Mouse (Mus musculus): ENCODE data around the gene Zp1. TPM values are rescaled to one million over a fixed set of nuclear protein-coding genes. Genes with fewer than 3 reads are reported as not detected.

Zp1 gene
- total and polyA plus RNA-seq, 3 experiments = 0.26 TPM; not detected in 2

DNA sequence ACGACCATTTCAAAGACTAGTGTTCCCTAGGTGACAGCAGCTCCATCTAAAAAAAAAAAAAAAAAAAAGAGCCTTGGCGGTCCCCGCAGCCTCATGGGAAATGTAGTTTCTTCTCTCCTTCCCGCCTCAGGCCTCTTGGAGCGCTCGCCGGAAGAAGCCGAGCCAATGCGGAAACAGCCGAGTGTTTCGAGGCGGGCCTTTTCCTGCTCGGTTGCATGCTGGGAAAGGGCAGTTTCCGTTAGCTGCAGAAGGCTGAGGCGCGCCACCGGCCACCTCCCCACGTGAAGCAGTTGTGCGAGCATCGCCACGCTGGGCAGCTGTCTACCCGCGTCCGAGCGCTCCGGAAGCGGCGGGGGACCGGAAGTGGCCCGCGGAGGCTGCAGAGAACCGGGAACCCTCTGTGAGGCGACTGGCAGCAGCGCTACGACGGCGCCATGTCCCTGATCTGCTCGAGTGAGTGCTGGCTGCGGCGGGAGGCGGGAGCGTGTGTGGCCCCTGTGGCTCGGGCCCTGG, 25.4 kb downstream of the Zp1 start, which contains the start of gene Prpf19 (continued):
- TF ChIP-seq NRF1 (IDR thresholded peaks at IDR 0.05; ENCODE audit: low read depth, low read length) (0 out of 2 replicates have a peak, but pooled peaks have one; percentile 26), ELF1 (IDR thresholded peaks at IDR 0.05; ENCODE audit: low read depth, low read length) (peak; percentile 99), ZMIZ1 (IDR thresholded peaks at IDR 0.05; ENCODE audit: low read depth, low read length) (peak; percentile 83), POLR2AphosphoS2 (IDR thresholded peaks at IDR 0.05; ENCODE audit: low read depth, low read length) (peak; percentile 87; the same call in 1 of the 2 replicates)

DNA sequence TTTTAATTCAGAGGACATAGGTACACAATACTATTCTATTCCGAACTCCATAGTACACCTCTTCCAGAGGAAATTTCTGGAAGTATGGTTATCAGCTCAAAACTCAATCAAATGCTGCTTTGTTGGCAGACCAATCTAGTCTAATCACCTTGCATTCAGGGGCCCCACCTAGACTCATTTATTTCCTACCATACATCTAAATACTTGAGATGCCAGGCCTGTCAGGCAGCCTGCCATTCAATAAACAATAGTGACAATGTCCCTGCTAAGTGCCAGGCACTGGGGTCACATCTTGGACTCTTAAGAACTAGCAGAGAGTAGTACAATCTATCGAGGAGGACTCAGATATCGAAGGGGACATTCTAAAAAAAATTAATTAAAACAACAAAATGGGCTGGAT, 28.2 kb downstream of the Zp1 start:
- dilution Hi-C loops (cut with MboI; ENCODE audit: extremely low pct_ligation_motif_present, extremely low pct_unique_long_range_greater_than_20kb, low sequenced_read_pairs) = no loop called here
- H3K4me2 ChIP-seq (ENCODE audit: insufficient read depth, low read depth, poor library complexity, severe bottlenecking) = no peak overlapping the region
- in situ Hi-C loops (cut with MboI; ENCODE audit: low pct_ligation_motif_present, low pct_unique_long_range_greater_than_20kb, low sequenced_read_pairs) = no loop called here
- no peak overlapping the region for H3K9ac ChIP-seq (ENCODE audit: insufficient read depth, low read depth)
- no peak overlapping the region for H3K27ac ChIP-seq (ENCODE audit: insufficient read depth, low read depth)
- peaks cover 20% of the 10 kb centered on the region for H3K79me2 ChIP-seq (replicated peaks; ENCODE audit: control insufficient read depth, extremely low read depth, insufficient read depth, poor library complexity, severe bottlenecking)
- DNase-seq (ENCODE audit: extremely low read depth) = no peak
- TF ChIP-seq MYC (IDR thresholded peaks at IDR 0.05; ENCODE audit: low read depth, low read length) (no peak), MEF2A (IDR thresholded peaks at IDR 0.05; ENCODE audit: borderline replicate concordance, low read depth, low read length) (no peak), UBTF (IDR thresholded peaks at IDR 0.05; ENCODE audit: low read depth, low read length) (no peak), KAT2A (IDR thresholded peaks at IDR 0.05; ENCODE audit: insufficient replicate concordance, low read length) (no peak), E2F4 (IDR thresholded peaks at IDR 0.05; ENCODE audit: insufficient replicate concordance, low read depth, low read length) (no peak), MXI1 (IDR thresholded peaks at IDR 0.05; ENCODE audit: low read depth, low read length) (no peak), RAD21 (IDR thresholded peaks at IDR 0.05; ENCODE audit: low read depth, low read length) (no peak), RCOR1 (conservative IDR thresholded peaks at IDR 0.05; ENCODE audit: low read depth, low read length) (no peak), SMC3 (IDR thresholded peaks at IDR 0.05; ENCODE audit: low read depth, low read length) (no peak), POLR2A (IDR thresholded peaks at IDR 0.05; ENCODE audit: low read depth, low read length) (no peak), USF1 (IDR thresholded peaks at IDR 0.05; ENCODE audit: low read depth, low read length) (no peak)
- H3K36me3 ChIP-seq (replicated peaks in 1 of 2; ENCODE audit: control insufficient read depth in 1 of 2, insufficient read depth in 1 of 2, low read length in 1 of 2) = peaks cover under 1 to 5% of the 10 kb centered on the region in 2 experiments
- H3K27me3 ChIP-seq (replicated peaks) = peaks cover 1% of the 10 kb centered on the region
- peaks cover 5% of the 10 kb centered on the region for H3K9me3 ChIP-seq (replicated peaks; ENCODE audit: low read length)
- peaks cover 3 to 16% of the 10 kb centered on the region in 2 experiments; a peak in 3 of 4 replicates for H3K4me1 ChIP-seq (ENCODE audit: control insufficient read depth in 1 of 2, insufficient read depth in 2 of 2)
- H3K4me3 ChIP-seq (replicated peaks in 1 of 3; ENCODE audit: low read depth in 2 of 3, low read length in 2 of 3, poor library complexity in 1 of 3) = no peak overlapping the region

DNA sequence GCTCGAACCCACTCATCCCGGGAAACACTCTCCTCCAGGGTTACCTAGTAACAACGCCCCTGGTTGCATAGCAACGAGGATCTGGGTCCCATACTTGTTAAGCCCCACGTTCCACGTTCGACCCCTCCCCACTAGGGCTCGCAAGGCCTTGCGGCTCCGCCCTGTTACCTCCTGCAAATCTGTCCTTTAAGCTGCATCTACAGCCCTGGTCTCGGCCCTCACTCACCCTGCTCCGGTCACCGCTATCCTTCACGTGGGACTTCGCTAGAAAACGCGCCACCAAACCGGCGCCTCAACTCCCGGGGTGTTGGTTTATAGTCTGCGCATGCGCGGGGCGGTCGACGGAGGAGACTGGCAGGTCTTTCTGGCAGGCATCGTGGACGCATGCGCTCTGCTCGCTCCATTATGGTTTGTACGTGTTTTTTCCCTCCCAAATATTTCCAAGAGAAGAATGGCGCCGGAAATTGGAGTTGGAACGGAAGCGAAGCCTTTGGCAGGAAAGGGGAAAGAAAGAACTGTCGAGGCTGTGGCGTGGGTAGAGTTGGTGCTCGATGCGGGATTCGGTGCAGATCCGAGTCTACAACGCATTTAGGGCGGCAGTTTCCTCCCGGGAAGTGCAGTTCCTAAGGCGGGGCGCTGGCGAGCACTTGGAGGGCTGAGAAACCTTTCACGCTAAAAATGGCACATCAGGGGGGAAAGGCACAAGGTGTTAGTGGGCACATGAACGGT, 38.8 kb downstream of the Zp1 start, which contains the start of gene Tmem109:
TSS of gene Tmem109 (minus strand) at position 576 of the 729 bp plus-strand sequence.
- H3K79me2 ChIP-seq (replicated peaks; ENCODE audit: control insufficient read depth, extremely low read depth, insufficient read depth, poor library complexity, severe bottlenecking) = peaks cover 8% of the 10 kb centered on the region; the same call in 1 of the 2 replicates
- peak; percentile 96 for DNase-seq (ENCODE audit: extremely low read depth)
- H3K4me3 ChIP-seq (replicated peaks in 1 of 3; ENCODE audit: low read depth in 2 of 3, low read length in 2 of 3, poor library complexity in 1 of 3) = peak within 1 kb of the TSS; percentile 66 to 80 (median 76)
- H3K36me3 ChIP-seq (replicated peaks in 1 of 2; ENCODE audit: control insufficient read depth in 1 of 2, insufficient read depth in 1 of 2, low read length in 1 of 2) = peaks cover 6 to 23% of the 10 kb centered on the region in 2 experiments
- in situ Hi-C loops (cut with MboI; ENCODE audit: low pct_ligation_motif_present, low pct_unique_long_range_greater_than_20kb, low sequenced_read_pairs) (no loop called here), dilution Hi-C loops (cut with MboI; ENCODE audit: extremely low pct_ligation_motif_present, extremely low pct_unique_long_range_greater_than_20kb, low sequenced_read_pairs) (no loop called here)
- H3K27me3 ChIP-seq (replicated peaks) = no peaks in the 10 kb centered on the region
- peak within 1 kb of the TSS; percentile 92 for H3K4me2 ChIP-seq (ENCODE audit: insufficient read depth, low read depth, poor library complexity, severe bottlenecking)
- peaks cover 3% of the 10 kb centered on the region for H3K9me3 ChIP-seq (replicated peaks; ENCODE audit: low read length)
- H3K27ac ChIP-seq (ENCODE audit: insufficient read depth, low read depth) = peak within 1 kb of the TSS; percentile 50
- H3K4me1 ChIP-seq (ENCODE audit: control insufficient read depth in 1 of 2, insufficient read depth in 2 of 2) = peaks cover 6 to 34% of the 10 kb centered on the region in 2 experiments
- H3K9ac ChIP-seq (ENCODE audit: insufficient read depth, low read depth) = peak within 1 kb of the TSS; percentile 77
- TF ChIP-seq ETS1 (conservative IDR thresholded peaks at IDR 0.05; ENCODE audit: low read depth, low read length) = peak; percentile 26; the same call in 1 of the 2 replicates
- TF ChIP-seq SMC3 (IDR thresholded peaks at IDR 0.05; ENCODE audit: low read depth, low read length) = no peak
- no peak for TF ChIP-seq JUN (IDR thresholded peaks at IDR 0.05; ENCODE audit: insufficient read depth, low read depth, low read length)
- TF ChIP-seq TBP (conservative IDR thresholded peaks at IDR 0.05; ENCODE audit: low read depth, low read length) = 0 out of 2 replicates have a peak, but pooled peaks have one; percentile 16
- peak; percentile 86 for TF ChIP-seq NELFE (IDR thresholded peaks at IDR 0.05; ENCODE audit: low read depth, low read length)
- no peak for TF ChIP-seq USF2 (conservative IDR thresholded peaks at IDR 0.05; ENCODE audit: low read depth, low read length)
- peak; percentile 50; the same call in 1 of the 2 replicates for TF ChIP-seq POLR2AphosphoS2 (IDR thresholded peaks at IDR 0.05; ENCODE audit: low read depth, low read length)
- no peak for TF ChIP-seq GABPA (IDR thresholded peaks at IDR 0.05; ENCODE audit: insufficient replicate concordance, low read depth, low read length)
- TF ChIP-seq USF1 (IDR thresholded peaks at IDR 0.05; ENCODE audit: low read depth, low read length) = no peak; the same call in 1 of the 2 replicates
- TF ChIP-seq MAZ (IDR thresholded peaks at IDR 0.05; ENCODE audit: low read depth, low read length) = 0 out of 2 replicates have a peak, but pooled peaks have one; percentile 16
- TF ChIP-seq UBTF (IDR thresholded peaks at IDR 0.05; ENCODE audit: low read depth, low read length) = no peak
- peak; percentile 35; the same call in 1 of the 2 replicates for TF ChIP-seq CHD2 (IDR thresholded peaks at IDR 0.05; ENCODE audit: low read length)
- no peak for TF ChIP-seq JUND (conservative IDR thresholded peaks at IDR 0.05; ENCODE audit: low read depth, low read length)
- peak; percentile 32; the same call in 1 of the 2 replicates for TF ChIP-seq KAT2A (IDR thresholded peaks at IDR 0.05; ENCODE audit: insufficient replicate concordance, low read length)
- peak; percentile 51 for TF ChIP-seq HCFC1 (IDR thresholded peaks at IDR 0.05; ENCODE audit: low read depth, low read length)
- TF ChIP-seq EP300 (IDR thresholded peaks at IDR 0.05; ENCODE audit: low read length) = no peak
- TF ChIP-seq ZNF384 (IDR thresholded peaks at IDR 0.05; ENCODE audit: low read depth, low read length) = no peak
